Mouse (Mus musculus) c-Kit-positive CD71-positive TER-119-positive erythroid progenitor cells, embryonic 14.5 days (primary cell): Measurements from ENCODE around the gene Mrnip.

ENCODE experiments used
- DNase-seq: peaks from one replicate; pipeline ENCODE4 v3.0.0-alpha.2; 2013; ENCODE audit warnings: low spot score

Gene Mrnip

DNA sequence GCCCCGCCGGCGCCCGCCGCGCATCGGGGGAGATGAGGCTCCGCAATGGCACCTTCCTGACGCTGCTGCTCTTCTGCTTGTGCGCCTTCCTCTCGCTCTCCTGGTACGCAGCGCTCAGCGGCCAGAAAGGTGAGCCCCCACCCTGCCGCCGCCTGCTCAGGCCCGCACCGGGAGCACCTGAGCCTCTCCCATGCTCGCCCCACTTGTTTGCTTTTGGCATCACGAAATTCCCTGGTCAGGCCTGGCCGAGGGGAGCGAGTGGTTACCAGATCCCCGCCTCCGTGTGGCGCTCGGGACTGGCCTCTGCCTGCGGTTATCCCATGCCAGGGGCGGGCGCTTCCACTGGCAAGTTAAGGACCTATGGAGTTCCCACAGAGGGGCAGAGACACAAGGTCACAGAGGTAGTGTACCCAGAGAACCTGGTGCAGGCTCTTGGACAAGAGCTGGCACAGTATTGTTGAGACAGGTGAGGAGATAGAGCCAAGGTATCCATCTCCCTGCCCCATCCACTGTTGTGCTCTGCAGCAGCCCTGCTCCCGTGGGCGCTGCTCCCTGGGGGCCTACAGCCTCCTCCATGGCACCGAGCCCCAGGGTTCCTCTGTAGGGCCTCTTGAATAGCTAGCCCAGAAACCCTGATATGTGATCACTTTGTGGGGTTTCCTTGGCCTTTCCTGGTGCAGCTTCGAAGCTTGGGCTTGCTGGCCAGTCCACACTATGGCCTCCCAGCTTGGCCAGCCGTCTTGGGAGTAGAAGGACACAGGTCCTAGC lies 51.6 kb downstream of the Mrnip start:
- DNase-seq = no peak

GRCm38 (mm10) chr11:50226406-50226805 lies 52.2 kb downstream of the Mrnip start:
- no peak for DNase-seq

GRCm38 (mm10) chr11:50227226-50227625 lies 53.0 kb downstream of the Mrnip start:
- DNase-seq = no peak

DNA sequence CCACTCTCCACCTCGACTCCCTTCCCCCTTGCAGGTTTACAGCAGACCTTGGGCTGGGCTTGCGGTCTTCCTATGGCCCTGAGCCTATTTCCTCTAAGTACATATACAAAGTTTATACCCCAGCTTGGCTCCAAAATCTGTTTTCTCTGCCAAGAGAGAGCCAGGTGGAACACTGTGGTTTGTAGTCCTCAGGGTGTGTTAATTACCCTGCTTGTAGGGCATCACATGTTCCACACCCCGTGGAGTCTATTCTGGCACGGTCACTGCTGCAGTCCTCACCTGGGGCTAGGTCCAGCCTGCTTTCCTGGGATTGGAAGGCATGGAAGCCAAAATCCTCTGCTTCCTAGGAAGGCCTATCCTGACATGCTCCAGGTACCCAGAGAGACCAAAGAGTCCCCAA lies 53.5 kb downstream of the Mrnip start:
- DNase-seq = no peak

DNA sequence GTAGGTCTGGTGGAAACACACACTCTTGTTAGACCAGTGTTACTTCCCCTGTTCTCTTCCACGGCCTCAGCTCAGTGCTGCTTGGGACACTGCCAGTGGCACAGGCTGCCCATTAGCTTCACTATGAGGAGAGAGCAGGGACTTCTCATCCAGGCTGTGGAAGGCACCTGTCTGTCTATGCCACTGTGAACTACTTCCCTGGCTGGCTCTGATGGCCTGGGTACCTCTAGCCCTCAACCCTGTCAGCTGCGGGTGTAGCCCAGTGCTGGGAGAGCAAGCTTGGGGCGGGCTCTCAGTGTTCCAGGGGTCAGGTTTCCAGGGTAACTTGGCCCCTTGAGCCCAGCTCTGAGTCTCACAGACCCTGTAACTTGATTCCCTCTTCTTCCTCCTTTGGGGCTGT lies 54.5 kb downstream of the Mrnip start:
- DNase-seq = no peak

GRCm38 (mm10) chr11:50229252-50229910 lies 55.1 kb downstream of the Mrnip start:
- no peak for DNase-seq

DNA sequence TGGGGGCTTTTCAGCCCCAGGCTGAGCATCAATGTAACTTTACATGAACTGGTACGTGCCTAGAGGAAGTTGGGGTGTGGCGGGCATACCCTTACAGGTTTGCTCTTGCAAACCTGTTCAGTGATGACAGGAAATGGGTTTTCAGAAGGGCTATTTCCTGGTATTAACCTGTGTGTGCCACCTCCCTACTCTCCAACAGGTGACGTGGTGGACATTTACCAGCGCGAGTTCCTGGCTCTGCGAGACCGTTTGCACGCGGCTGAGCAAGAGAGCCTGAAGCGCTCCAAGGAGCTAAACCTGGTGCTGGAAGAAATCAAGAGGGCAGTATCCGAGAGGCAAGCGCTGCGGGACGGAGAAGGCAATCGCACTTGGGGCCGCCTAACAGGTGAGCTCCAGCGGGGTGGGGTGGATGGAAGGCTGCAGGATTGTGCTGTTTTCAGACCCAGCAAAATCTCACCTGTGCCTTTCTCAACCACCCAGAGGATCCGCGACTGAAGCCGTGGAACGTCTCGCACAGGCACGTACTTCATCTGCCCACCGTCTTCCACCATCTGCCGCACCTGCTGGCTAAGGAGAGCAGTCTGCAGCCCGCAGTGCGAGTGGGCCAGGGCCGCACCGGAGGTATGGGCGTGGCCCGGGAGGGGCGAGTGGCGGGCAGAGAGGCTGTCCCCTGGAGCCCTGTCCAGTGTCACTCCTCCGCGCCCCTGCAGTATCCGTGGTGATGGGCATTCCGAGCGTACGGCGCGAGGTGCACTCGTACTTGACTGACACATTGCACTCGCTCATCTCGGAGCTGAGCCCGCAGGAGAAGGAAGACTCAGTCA lies 56.4 kb downstream of the Mrnip start:
- DNase-seq = no peak

GRCm38 (mm10) chr11:50231411-50231810 lies 57.2 kb downstream of the Mrnip start:
- peak; percentile 78 for DNase-seq

- DNase-seq = no peak
Measured at GRCm38 (mm10) chr11:50233022-50233421, 58.8 kb downstream of the Mrnip start.

GRCm38 (mm10) chr11:50233993-50234392 lies 59.7 kb downstream of the Mrnip start:
- DNase-seq = no peak

DNA sequence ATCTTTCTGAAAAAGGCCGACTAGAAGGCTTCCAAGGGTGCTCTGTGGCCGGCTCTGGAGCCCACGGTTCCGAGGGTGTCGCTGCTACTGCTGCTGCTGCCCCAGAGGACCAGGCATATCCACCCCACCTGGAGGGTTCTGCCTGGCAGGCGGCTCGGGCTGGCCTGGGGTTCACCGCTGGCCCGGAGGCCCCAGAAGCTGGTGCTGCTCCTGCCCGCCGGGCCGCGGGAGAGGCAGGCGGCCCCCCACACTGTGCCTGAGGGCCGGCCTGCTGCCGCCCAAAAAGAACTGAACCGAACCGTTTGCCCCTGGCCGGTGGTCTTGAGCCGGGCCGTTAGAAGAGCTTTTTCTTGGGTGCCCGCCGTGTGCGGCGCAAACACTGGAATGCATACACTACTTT lies 60.4 kb downstream of the Mrnip start:
- no peak for DNase-seq

GRCm38 (mm10) chr11:50236540-50236936 lies 62.3 kb downstream of the Mrnip start:
- DNase-seq = peak; percentile 88

DNA sequence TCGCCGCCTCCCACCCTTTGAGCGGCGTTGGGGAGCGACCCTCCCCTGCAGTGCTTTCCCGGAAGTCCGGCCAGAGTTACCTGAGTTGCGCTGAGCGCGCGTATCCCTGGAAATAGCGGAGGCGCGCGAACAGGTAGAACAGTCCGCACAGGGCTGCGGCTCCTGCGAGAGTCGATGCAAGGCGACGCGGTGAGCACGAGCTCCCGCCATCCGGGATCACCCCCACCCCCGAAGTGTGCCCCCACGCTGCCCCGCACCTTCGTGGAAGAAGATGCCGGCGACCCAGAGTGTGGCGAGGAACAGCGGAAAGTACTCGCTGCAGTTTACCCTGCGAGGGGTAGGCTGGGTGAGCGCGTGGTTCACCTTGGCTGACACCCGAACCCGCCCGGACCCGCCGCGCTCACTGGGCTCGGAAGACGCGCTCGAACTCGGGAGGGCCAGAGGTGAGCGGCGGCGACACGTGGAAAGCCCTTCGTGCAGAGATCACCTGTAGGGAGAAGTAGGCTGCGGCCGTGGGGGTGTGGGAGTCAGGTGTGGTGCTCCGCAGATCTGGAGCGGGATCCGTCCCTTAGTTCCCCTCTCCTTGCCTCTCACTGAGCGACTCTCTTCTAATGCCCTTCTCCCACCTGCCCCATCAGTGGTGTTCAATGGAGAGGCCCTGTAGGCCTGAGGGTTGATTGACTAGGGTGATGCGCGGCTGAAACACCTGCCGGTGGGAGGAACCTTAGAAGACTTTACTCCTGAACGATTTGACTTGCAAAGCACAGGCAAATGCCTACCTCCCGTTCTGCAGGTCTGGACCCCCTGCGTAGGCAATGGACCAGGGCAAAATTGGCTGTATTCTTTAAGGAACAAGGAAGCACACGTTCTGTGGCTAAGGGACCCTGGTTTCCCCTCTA lies 62.9 kb downstream of the Mrnip start:
- no peak for DNase-seq

DNA sequence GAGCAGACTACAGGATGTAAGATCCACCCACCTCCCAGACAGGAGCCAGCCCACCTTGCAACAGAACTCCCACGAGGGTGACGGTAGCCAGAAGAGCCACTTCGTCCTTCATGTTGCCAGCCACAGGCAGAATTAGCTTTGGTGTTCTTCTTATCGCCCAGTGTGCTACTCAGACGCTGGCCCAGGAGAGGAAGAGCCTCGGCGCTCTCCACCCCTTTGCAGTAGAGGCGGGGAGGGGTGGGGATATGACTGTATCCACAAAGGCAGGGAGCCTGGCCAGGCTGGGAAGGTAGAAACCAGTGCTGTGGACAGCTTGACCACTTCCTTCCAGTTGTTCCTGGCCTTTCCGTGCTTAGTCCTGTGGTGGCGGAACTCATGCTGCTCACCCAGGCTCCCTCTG lies 64.1 kb downstream of the Mrnip start, which contains the start of gene Ltc4s:
Ltc4s (minus strand) TSS at position 293 of the 400 bp plus-strand sequence.
- DNase-seq = peak; percentile 49

GRCm38 (mm10) chr11:50238821-50239791 lies 64.9 kb downstream of the Mrnip start:
- DNase-seq = no peak

DNA sequence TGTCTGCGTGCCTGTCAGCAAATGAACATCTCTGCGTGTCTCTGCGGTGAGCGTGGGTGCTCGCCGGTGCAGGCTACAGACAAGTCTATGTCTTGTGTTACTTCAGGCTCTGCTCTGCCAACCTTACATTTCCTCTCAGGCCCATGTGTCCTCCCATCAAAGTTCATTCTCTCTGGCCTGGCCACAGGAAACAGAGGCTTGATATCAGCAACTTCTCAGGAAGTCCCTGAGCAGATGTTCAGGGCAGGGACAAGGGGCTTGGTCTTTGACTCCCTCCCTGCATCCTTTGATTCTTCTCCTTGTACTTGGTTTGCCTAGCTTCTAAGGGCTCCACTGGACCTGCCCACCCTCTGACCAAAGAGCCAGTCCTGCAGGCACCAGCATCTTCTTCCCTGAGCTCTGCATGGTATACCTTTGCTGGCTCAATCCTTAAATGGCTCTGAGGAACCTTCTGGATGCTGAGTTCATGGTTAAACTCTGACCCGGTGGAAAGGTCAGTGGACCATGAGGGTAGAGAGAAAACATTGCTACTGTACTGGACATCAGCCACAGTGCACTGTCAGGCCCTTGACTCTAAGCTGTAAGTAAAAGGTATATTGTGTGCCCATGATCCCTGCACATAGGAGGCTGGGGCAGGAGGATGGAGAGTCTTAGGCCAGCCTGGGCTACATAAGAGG lies 66.1 kb downstream of the Mrnip start:
- DNase-seq = no peak

GRCm38 (mm10) chr11:50243926-50244325 lies 69.7 kb downstream of the Mrnip start:
- no peak for DNase-seq

DNA sequence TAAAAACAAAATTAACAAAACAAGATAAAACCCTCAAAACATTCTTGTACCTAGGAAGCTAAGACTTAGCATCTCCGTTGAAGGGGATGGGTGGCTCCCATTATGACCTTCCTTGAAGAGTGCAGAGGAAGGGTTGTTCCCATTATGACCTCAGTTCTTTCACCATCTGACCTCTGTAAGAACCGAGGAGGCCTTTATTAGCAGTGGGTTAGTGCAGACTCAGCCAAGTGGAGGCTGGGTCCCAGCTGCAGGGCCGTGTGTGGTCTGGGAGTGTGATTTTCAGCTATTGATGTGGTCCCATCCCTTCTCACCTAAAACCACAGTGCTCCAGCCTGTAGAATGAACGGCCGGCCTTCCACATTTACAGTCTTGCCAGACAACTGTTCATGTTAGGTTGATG lies 71.0 kb downstream of the Mrnip start:
- no peak for DNase-seq

- DNase-seq = no peak
Measured at GRCm38 (mm10) chr11:50248473-50249171, 74.4 kb downstream of the Mrnip start.
